Mouse (Mus musculus) lung, adult 2 months (tissue): ENCODE data around the gene Ogfod1.

Experiments used
- CTCF ChIP-seq: fragments of 200-500 bp; IDR thresholded peaks from 2 replicates; pipeline ENCODE4 v1.5.1; 2011; ENCODE audit warnings: mild to moderate bottlenecking, low read length, control low read depth; ENCODE audit not compliant: insufficient read depth
- POLR2A ChIP-seq: fragments of 200-500 bp; IDR thresholded peaks from 2 replicates; pipeline ENCODE4 v1.6.1; 2011; ENCODE audit warnings: low read depth, mild to moderate bottlenecking, control low read depth, low read length, borderline replicate concordance; ENCODE audit errors: extremely low read depth

DNA sequence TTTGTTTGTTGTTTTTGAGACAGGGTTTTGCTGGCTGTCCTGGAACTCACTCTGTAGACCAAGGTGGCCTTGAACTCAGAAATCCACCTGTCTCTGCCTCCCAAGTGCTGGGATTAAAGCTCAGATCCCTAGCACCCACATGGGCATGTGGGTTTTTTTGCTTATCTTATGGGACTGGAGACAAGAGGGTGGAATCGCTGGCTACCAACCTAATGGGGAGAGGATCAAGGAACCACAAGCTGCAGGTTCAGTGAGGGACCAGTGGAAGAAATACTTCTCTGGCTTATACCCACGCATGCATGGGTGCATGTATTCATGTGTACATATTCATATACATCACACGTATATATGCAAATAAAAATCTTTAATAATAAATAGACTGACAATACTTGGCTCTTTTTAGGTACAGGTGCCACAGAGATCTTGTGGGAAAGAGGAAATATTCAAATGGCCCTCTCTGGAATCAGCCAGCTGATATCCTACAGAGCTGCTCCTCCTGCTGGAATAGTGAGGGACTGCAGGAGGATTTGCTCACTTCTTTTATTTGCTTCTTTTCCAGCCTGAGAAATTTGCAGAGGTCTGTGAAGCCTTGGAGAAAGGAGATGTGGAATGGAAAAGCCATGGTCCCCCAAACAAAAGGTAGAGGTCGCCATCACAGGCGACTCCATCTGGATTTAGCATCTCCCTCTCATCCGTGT is 20.3 kb downstream of the Ogfod1 start:
- peak; percentile 30; the same call in 1 of the 2 replicates for TF ChIP-seq CTCF
- TF ChIP-seq POLR2A, result no peak
